Mouse (Mus musculus) ovary, adult 18-20 months (tissue): Measurements from ENCODE around the gene Sirt7.
"Not testable (repeated sequence)": the region's sequence is repeated elsewhere in the genome, so short reads cannot be mapped to it uniquely, and the experiment has no call there.

Experiments
- DNase-seq: peaks from one replicate; pipeline ENCODE4 v3.0.0; 2022; ENCODE audit warnings: low spot score, mixed read lengths

Gene Sirt7

DNA sequence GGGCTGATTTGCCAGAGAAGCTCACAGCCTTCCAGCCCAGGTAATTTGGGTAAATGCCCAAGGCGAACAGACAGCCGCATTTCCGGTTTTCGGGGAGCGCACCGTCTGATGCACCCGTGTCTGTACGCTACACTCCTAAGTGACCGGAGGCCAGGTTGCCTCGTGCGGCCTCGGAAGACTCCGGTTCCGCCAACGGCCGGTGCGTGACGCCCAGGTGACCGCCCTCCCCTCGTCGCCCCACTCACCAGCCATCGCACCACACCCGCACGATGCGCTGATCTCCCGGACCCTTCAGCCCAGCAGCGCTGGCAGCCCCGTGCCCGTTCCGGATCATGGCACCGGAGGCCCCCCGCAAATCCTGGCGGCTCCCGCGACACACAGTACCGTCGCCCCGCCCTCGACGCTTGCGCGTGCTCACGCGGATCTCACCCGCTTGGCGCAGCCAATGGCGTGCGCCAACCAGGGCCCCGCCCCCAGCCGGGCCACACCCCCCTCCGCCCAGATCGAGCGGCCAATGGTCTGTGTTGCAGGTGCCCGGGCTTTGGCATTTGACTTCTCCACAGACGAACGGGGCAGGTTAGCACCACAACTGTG is 7.4 kb downstream of the Sirt7 start, which contains the start of gene Pcyt2:
Gene Pcyt2, minus strand, starts transcription at position 418 of the 594 bp plus-strand sequence.
- DNase-seq: peak; percentile 84

DNA sequence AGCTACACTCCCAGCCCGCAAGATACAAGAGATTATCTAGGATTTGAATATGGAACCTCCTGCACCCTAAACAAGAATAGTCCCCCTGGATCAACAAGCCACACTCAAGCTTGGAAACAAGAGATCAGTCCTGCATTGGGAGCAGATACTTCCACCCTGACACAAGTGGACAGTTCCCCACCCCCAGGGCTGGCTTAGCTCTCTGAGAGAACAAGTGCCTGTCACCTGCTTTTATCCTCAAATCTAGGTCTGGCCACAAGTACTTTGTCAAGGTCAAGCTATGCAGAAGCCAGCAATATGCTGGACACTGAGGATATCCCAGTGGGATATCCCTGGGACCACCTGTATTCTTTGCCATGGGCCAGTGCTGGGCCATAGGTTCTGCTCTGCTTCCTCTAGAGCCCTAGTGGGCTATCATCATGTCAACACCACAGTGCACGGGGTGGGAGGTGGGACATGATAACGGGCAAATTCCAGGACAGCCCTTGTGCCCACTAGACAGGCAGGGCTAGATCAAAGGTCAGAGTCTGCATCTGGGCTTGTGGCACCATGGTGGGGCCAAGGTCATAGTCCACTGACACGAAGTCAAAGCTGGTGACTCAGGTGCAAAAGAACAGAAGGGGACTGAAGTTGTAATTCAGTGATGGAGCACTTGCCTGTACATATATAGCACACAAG is 8.3 kb downstream of the Sirt7 start:
- no peak for DNase-seq

- no peak for DNase-seq
Measured at GRCm38 (mm10) chr11:120615606-120616203, 9.3 kb downstream of the Sirt7 start.

GRCm38 (mm10) chr11:120615167-120615566 is 9.9 kb downstream of the Sirt7 start:
- no peak for DNase-seq

DNA sequence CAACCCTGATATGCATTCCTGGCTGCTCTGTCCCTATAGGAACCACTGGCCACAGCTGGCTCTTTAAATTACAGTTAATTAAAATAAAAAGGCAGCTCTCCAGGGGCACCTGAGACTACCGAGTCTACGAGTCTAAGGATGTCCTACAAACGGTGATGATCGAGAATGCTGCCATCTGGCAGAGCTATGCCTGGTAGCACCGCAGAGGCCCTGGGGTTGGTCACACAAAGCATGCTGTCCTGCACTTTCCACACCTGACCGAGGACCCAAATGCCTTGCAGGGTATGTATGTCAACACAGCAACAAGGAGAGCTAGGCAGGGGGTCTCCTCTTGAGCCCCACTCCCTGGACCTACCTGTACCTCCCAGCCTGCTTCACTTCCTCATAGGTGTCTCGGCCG is 11.1 kb downstream of the Sirt7 start:
- DNase-seq: no peak

- DNase-seq: no peak
Measured at GRCm38 (mm10) chr11:120613481-120613972, 11.5 kb downstream of the Sirt7 start.

DNA sequence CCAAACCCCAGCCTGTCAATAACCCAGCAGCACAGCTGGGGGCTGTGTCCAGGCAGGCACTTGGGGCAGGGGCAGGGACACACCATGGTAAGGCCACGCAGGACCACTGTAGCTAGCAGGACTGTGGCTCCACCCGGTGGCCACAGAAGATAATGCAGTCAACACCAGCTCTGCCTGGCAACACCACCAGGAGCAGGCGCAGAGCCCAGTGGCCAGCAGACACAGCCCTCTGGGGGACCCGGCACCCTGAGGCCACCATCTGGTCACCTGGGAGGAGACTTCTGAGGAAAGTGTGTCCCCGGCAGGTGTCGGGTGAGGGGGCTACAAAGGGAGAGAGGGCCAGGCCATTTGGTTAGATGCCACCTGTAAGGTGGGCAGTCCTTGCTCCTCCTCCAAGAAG is 12.3 kb downstream of the Sirt7 start:
- no peak for DNase-seq

- DNase-seq: no peak
Measured at GRCm38 (mm10) chr11:120610477-120611046, 14.5 kb downstream of the Sirt7 start.

- peak; percentile 58 for DNase-seq
Measured at GRCm38 (mm10) chr11:120609250-120609649, 15.8 kb downstream of the Sirt7 start.

- no peak for DNase-seq
Measured at GRCm38 (mm10) chr11:120608241-120609034, 16.6 kb downstream of the Sirt7 start, which contains the start of gene Npb. TSS of gene Npb (plus strand) at chr11:120608477.

DNA sequence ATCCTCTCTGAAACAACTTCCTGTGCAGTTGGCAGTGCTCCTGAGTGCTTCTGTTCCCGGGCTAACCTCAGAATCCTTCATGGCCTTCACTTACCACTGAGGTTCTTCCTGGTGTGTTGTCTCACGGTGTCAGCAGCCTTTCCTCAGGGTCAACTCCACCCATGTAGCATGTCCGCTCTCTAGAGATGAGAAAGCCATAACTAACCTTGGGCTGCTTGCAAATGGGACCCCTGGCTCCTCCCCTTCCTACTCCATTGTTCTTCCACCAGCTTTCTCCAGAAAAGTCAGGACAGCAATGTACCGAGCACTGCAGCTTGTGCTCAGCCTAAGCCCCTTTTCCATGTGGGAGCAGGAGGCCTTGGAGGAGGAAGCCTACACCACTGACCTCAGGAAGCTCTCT is 18.3 kb downstream of the Sirt7 start:
- DNase-seq: no peak

DNA sequence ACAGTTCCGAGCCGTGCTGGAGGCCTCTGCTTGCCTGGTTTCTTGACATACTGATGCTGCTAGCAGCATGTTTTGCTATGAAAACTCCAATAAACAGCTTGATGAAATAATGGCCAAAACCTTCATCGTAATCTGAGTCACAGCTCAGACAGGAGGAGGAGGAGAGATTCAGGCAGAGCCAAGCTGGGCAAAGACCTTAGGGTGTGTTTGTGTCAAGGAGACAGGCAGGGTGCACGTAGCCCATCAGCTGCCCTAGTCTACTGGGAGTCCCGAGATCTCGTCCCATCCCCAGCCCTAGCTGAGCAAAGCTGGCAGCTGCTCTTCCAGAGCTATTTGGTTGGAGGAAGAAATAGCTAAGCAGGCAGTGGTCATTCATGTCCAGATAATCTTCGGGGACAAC is 19.4 kb downstream of the Sirt7 start:
- DNase-seq: no peak

GRCm38 (mm10) chr11:120603545-120603944 is 21.5 kb downstream of the Sirt7 start:
- no peak for DNase-seq

DNA sequence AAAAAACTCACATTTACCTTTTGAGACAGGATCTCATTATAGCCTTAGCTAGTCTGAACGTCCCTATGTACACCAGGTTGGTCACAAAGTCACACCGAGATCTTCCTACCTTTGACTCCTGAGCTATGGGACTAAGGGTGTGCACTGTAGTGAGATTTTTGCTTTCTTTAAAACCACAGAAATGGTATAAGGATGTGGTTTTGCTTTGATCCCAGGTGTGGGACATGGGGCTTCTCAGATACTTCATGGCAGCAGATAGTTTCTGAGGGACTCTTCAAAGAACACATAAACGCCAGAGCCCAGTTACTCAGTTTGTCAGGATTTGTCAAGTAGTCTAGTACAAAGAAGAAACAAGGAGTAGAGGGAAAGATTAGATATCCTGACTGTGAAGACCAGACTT is 24.3 kb downstream of the Sirt7 start:
- DNase-seq: no peak

- no peak for DNase-seq
Measured at GRCm38 (mm10) chr11:120598990-120599549, 26.0 kb downstream of the Sirt7 start.

DNA sequence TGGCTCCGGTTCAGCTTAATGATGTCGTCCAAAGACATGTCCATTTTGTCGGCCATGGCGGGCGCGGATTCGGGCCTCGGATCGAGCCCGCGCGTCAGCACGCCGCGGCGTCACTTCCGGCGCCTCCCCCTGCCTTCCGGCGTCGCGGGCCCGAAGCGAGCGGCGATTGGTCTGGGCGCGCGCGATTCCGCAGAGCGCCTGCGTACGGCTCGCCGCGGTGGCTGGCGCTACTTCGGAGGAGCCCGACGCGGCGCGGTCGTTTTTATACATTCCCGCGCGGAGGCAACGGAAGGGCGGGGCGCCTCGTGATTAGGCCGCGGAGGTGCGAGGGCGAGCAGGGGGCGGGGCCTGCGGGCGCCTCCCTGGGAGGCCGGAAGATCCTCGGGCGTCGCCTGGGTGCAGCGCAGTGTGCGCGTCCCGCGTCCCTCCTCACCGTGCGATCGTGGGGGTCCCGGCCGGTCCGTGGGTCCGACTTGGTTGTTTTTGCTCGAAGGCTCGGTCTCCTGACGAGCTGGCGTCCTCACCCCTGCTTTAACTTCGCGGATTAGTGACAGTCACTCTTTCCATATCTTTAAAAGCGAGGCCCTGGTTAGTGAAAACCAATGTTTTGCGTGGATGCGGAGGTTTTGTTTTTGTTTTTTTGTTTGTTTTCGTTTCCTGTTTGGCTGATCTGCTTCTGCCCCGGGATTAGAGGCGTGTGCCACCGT is 26.6 kb downstream of the Sirt7 start, which contains the start of the genes Alyref and Anapc11:
Gene Alyref, minus strand, starts transcription at position 83 of the 707 bp plus-strand sequence.
Gene Anapc11, plus strand, starts transcription at position 139 of the 707 bp plus-strand sequence.
- peak; percentile 91 for DNase-seq

DNA sequence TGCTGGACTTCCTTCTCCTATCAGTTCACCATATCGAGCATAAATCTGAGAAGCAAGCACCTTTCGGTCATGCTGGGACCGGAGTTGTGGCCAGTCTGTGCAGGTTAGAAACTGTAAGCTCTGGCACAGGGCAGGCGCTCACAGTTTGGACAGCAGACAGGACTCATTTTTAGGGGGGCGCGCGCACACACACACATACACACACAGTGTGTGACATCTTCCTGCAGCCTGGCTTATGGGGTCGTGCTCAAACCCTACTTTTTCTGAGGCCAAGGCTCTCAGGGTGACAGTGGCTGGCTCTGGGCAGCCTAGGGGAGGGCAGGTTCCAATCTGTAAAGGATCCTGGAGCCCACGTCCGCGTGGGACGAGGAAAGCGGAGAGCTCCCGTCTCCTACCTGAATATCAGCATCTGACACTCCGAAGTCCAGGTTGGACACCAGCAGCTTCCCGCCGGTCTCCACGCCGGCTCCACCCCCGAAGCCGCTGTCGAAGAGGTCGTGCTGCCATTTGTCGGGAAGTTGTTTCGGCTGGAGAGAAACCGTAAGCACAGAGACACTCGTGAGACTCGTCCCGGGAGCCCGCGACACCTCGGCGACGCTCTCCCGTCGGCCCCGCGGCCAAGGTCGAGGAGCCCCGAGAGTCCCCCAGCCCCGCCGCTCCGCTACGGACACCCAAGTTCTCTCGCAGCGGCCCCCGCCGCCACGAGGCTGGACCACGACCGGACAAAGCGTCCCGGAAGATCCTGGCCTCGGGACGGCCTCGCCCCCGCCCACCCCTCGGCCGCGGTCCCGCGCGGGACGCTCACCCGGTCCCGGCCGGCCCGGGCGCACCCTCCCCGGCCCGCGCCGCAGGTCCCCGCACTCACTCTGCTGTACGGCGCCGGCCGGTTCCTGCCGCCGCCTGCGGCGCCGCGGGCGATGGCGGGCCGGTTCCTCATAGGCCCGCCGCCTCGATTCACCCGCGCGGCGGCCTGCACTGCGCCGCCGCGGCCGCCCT is 27.5 kb downstream of the Sirt7 start:
- no peak for DNase-seq

- DNase-seq: no peak
Measured at GRCm38 (mm10) chr11:120588531-120588930, 36.5 kb downstream of the Sirt7 start.

DNA sequence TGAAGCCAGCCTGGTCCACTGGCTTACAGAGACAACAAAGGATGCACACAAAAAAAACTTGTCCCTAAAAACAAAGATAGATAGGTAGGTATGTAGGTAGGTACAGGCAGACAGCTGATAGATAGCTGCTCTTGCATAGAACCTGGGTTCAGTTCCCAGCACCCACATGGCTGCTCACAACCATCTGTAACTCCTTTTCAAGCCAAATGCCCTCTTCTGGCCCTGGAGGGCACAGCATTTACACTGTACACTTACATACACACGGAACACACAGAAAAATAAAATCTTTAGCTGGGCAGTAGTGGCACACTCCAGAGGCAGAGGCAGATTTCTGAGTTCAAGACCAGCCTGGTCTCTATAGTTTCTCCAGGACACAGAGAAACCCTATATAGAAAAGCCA is 41.1 kb downstream of the Sirt7 start:
- DNase-seq: no peak

DNA sequence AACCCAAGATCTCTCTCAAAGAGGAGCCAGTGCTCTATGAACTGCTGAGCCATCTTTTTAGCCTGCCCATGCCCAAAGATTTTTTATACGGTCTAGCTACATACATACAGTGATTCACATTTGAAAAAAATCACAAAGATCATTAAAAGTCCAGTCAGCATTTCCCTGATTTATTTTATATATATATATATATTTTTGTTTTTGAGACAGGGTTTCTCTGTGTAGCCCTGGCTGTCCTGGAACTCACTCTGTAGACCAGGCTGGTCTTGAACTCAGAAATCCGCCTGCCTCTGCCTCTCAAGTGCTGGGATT is 42.1 kb downstream of the Sirt7 start:
- not testable (repeated sequence) for DNase-seq
